Mouse (Mus musculus) embryonic fibroblast, embryonic 13.5 days (primary cell): ENCODE measurements around the gene Dnal4. TPM values are rescaled to one million over a fixed set of nuclear protein-coding genes. Genes with fewer than 3 reads are reported as not detected.
A peak's percentile ranks its signal among the peaks of the same experiment; 100 is the strongest.

Experiments
- H3K27ac ChIP-seq: 2 replicates; pipeline ENCODE4 v1.5.1; 2012; ENCODE audit warnings: low read length, control low read depth, inconsistent platforms; ENCODE audit not compliant: insufficient read depth
- H3K4me1 ChIP-seq: 2 replicates; pipeline ENCODE4 v1.6.1; 2011; ENCODE audit warnings: low read length; ENCODE audit not compliant: control insufficient read depth, insufficient read depth
- H3K4me3 ChIP-seq: 2 replicates; pipeline ENCODE4 v1.5.1; 2011; ENCODE audit warnings: mild to moderate bottlenecking, control low read depth, low read length; ENCODE audit not compliant: insufficient read depth
- CTCF ChIP-seq: IDR thresholded peaks from 2 replicates; pipeline ENCODE4 v1.5.1; 2011; ENCODE audit warnings: mild to moderate bottlenecking, control low read depth, low read length, moderate library complexity, borderline replicate concordance; ENCODE audit not compliant: insufficient read depth
- POLR2A ChIP-seq: IDR thresholded peaks from 2 replicates; pipeline ENCODE4 v1.6.1; 2011; ENCODE audit warnings: low read depth, mild to moderate bottlenecking, control low read depth, low read length, moderate library complexity
- polyA plus RNA-seq: library from polyadenylated mRNA; stranded (reverse); fragments of >200 nt; gene quantifications from 2 replicates; pipeline ENCODE4 v1.2.4, GENCODE M21; 2011; ENCODE audit warnings: low read depth; ENCODE audit not compliant: missing spikeins, insufficient read length

Dnal4 gene
- polyA plus RNA-seq, 1 experiment: 25.2 TPM

DNA sequence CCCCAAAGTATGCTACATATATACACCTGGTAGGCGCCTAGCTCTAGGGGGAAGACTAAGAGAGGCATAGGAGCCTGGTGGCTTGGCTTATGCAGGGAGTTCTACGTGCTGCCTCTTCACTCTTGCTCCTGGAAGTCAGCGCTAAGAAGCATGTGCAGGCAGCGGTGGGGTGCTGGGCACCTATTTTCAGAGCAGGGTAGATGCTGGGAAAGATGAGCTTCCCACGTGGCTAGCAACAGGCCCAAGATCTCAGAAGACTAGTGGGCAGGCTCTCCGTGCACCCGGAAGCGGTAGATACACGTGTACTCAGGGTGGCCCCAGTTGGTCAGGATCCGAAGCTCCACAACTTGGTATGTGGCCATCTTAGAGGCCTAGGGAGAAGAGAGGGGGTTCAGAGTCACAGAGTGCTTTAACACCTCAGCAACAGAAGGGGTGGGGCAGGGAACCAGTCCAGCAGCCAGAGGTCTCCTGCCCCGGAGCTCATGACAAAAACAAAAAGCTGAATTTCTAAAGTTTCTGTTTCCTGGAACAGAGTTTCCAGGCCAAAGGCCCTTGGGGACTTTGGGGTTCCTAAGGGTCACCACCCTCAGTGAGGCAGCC is 52.4 kb downstream of the Dnal4 start:
- no peak overlapping the region for H3K4me3 ChIP-seq
- TF ChIP-seq POLR2A (no peak), CTCF (no peak)
- no peaks in the 10 kb centered on the region for H3K4me1 ChIP-seq
- H3K27ac ChIP-seq: no peak overlapping the region

DNA sequence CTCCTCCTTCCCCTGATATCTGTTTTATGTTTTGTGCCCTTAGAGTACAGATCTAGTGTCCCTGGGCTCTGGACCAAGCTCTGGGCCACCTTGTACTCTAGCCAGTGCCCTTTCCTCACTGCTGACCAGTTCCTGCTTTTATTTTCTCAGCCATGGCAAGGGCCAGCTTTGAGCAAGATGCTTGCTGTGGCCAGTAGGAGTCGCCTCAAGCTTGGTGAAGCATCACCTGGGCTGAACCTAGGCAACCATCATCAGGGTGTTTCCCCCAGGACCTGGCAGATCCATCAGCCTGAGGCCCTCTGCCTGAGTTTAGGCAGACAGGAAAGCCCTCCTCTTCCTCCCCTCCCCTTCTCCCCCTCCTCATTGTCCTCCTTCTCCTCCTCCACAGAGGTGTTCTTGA is 54.2 kb downstream of the Dnal4 start:
- TF ChIP-seq CTCF (peak; percentile 62; the same call in 1 of the 2 replicates), POLR2A (no peak)
- no peak overlapping the region for H3K27ac ChIP-seq

GRCm38 (mm10) chr15:79720796-79721195 is 56.9 kb downstream of the Dnal4 start:
- no peaks in the 10 kb centered on the region for H3K4me1 ChIP-seq
- H3K4me3 ChIP-seq: no peak overlapping the region
- TF ChIP-seq POLR2A: no peak
- no peak for TF ChIP-seq CTCF
- no peak overlapping the region for H3K27ac ChIP-seq

More for the DNA sequence above, 54.2 kb downstream of the Dnal4 start:
- no peaks in the 10 kb centered on the region for H3K4me1 ChIP-seq
- no peak overlapping the region for H3K4me3 ChIP-seq

DNA sequence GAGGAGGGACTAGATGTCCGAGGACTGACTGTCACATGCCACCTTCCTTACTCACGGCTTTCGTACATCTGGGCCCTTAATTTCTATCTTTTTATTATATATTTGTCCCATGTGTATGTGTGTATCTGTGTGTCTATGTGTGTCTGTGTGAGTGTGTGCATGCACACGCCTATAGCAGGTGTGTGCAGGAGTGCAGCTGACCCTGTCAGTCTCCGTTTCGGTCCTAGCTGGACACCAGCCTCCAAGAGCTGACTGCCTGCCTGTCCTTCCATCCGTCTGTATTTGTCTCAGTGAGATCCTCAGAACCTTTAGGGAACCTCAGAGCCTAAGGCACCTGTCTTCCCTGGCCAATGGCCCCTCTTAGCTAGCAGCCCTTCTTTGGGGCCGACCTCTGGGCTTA is 57.4 kb downstream of the Dnal4 start:
- Histone ChIP-seq H3K4me1 (no peaks in the 10 kb centered on the region), H3K27ac (no peak overlapping the region), H3K4me3 (no peak overlapping the region)
- TF ChIP-seq CTCF (no peak), POLR2A (no peak)

DNA sequence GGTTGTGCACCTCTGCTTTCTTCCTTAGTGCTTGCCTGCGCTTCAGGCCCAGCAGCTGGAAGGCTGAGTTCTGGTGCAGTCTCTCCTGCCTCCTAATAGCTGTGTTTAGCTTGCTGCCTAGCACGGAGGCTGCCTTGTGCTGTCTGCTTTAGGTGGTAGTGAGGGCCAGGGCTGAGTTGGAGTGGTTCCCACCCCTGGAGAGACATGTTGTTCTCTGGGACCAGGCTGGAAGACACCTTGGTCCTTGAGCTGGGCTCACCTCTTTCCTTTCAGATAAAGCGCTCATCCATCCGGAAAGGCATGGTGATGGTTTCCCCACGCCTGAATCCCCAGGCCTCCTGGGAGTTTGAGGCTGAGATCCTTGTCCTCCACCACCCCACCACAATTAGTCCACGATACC is 60.9 kb downstream of the Dnal4 start:
- Histone ChIP-seq H3K4me1 (no peaks in the 10 kb centered on the region), H3K4me3 (no peak overlapping the region), H3K27ac (no peak overlapping the region)
- TF ChIP-seq POLR2A: no peak
- TF ChIP-seq CTCF: no peak

GRCm38 (mm10) chr15:79715646-79716045 is 62.0 kb downstream of the Dnal4 start:
- no peak overlapping the region for H3K4me3 ChIP-seq
- no peak for TF ChIP-seq POLR2A
- no peak for TF ChIP-seq CTCF
- no peaks in the 10 kb centered on the region for H3K4me1 ChIP-seq
- no peak overlapping the region for H3K27ac ChIP-seq

Other genes with a start within 250 kb of the Dnal4 start
- gene Ddx17, start 231.1 kb downstream of the Dnal4 start, polyA plus RNA-seq: 278 and 332 TPM in 2 replicates
- 0.61 and 0.65 TPM in 2 replicates for gene Dmc1, start 172.7 kb downstream of the Dnal4 start, polyA plus RNA-seq
- 1.3 and 2.2 TPM in 2 replicates for gene Fam227a, start 118.9 kb downstream of the Dnal4 start, polyA plus RNA-seq
- gene Cby1, start 118.7 kb downstream of the Dnal4 start, polyA plus RNA-seq: 16.2 and 19.9 TPM in 2 replicates
- gene Tomm22, start 107.0 kb downstream of the Dnal4 start, polyA plus RNA-seq: 131 and 148 TPM in 2 replicates
- 28.4 and 32.0 TPM in 2 replicates for gene Josd1, start 89.9 kb downstream of the Dnal4 start, polyA plus RNA-seq
- 18.6 and 25.3 TPM in 2 replicates for gene Gtpbp1, start 87.0 kb downstream of the Dnal4 start, polyA plus RNA-seq
- gene Sun2, start 35.3 kb downstream of the Dnal4 start, polyA plus RNA-seq: 42.8 and 43.3 TPM in 2 replicates
- 7.5 and 9.7 TPM in 2 replicates for gene Nptxr, start 26.9 kb upstream of the Dnal4 start, polyA plus RNA-seq
- gene Npcd, start 56.4 kb upstream of the Dnal4 start, polyA plus RNA-seq: 1.0 TPM in 1 of 2 replicates, not detected in the other
- 63.7 and 89.0 TPM in 2 replicates for gene Cbx6, start 56.8 kb upstream of the Dnal4 start, polyA plus RNA-seq
- 19.7 and 35.3 TPM in 2 replicates for gene Apobec3, start 113.8 kb upstream of the Dnal4 start, polyA plus RNA-seq
- 0.90 and 1.4 TPM in 2 replicates for gene Cbx7, start 193.3 kb upstream of the Dnal4 start, polyA plus RNA-seq
- 0.70 and 1.0 TPM in 2 replicates for gene Pdgfb, start 237.1 kb upstream of the Dnal4 start, polyA plus RNA-seq